Mouse (Mus musculus) WW6 (cell line): ENCODE measurements at regions not wholly inside any gene's neighbourhood (a gene's known extent, or its start where the extent isn't known, plus 50 kb on each side); places are given as distances from the start of the nearest gene placed in this dataset.
A peak's percentile ranks its signal among the peaks of the same experiment; 100 is the strongest.
"Not testable (repeated sequence)": the region's sequence is repeated elsewhere in the genome, so short reads cannot be mapped to it uniquely, and the experiment has no call there.

ENCODE experiments used
- DNase-seq: peaks from one replicate; pipeline ENCODE4 v3.0.0-alpha.2; 2013; ENCODE audit warnings: low read depth, low spot score

DNA sequence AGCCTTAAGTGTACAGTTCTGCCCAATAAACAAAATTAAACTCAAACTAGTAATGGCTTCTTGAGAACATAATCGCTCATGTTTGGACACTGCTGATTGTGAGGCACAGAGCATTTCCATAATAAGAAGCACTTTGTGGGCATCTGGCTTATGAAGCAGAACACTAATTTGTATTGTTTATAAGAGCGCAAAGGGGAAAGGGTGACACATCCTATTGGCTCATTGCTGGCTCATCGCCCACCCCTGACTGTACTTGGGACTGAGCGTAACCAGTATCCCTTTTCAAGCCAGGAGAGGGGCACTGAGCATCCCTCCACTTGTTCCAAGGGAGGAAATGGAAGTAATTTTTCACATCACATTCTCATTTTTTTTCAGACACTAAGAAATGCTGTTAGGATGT is 288.0 kb downstream of the Sfmbt2 start:
- no peak for DNase-seq

DNA sequence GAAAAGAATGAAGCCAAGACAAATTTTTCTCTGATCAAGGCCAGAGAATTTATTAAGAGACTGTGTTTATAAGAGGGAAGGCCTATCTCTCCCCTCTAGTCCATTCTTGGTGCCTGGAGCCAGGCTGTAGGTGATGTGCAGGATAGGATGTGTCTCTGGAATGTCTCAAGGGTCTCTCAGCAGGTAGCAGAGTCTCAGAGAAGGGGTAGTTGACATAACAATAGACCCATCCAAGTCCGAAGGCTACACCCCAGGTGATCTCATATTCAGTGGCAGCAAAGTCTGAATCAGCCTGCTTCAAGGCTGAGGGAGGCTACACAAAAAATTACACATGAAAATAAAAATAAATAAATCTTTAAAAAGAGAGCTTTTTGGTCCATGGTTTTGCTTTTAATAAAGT is 297.6 kb downstream of the Sfmbt2 start:
- not testable (repeated sequence) for DNase-seq

GRCm38 (mm10) chr2:10670423-10671298 is 300.4 kb downstream of the Sfmbt2 start:
- no peak for DNase-seq

- no peak for DNase-seq
Measured at GRCm38 (mm10) chr2:10671299-10671632, 301.0 kb downstream of the Sfmbt2 start.

DNA sequence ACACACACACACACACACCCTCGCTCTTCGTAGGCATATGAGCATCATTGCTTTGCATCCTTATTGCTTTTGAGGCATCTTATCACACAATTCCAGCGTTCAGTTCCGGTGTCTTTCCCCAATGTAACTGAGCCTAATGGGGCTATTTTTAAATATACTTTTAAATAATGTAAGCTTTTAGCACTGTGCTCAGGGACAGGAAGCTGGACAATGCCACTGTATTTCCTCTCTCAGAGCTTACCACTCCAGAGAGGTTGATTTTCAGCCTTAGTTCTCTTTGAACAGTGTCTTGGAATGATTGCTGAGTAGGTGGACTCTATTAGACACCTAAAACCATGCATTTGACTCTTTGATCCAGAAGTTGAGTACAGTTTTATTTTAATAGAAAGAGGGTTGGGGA is 301.9 kb downstream of the Sfmbt2 start:
- DNase-seq = no peak

DNA sequence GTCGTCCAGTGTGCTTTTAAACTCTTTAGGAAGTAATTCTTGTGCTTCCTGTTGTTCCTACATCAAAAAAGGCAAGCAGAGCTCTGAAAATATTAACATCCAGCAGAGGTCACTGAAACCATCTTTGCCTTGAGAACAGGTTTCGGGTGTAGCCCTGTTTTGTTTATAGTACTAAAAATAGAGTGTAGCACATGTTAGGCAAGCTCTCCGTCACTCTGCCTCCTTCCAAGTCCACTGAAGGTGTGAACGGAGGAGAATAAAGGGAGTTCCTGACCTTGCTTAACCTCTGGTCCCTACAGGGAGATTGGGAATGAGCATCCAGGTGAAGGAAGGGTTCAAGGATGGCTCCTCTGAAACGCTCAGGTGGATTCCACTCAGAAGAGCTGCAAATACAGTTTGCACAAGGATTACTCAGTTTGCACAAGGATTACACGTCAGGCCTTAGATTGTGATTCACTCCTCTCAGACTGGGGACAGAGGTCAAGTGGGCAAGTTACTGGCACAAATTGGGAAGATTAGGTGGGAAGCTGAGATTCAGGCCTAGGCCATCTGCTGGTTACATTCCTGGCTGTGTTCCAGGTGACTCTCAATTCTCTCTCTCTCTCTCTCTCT is 304.5 kb downstream of the Sfmbt2 start:
- no peak for DNase-seq

DNA sequence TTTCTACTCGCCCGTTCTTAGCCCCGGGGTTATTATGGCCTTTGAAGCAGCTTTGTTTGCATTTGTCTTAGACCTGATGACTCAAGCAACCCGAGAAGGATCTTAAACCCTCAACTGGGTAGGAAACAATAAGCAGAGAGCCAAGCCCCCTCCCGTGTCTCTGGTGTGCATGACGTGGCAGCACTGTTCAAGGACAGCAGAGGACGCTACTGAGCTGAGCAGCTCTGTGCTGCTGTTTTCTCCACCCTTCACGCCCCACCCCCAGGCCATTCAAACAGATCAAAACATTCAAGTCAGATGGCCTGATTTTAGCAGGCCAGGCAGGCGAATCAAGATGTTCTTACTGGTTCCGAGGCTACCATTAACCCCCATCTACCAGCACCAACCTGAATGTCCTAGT is 331.1 kb downstream of the Sfmbt2 start:
- peak; percentile 34 for DNase-seq

GRCm38 (mm10) chr2:10718366-10718765 is 348.1 kb downstream of the Sfmbt2 start:
- DNase-seq = no peak

GRCm38 (mm10) chr2:10734337-10734736 is 364.0 kb downstream of the Sfmbt2 start:
- not testable (repeated sequence) for DNase-seq

- no peak for DNase-seq
Measured at GRCm38 (mm10) chr2:10736696-10737457, 366.6 kb downstream of the Sfmbt2 start.

GRCm38 (mm10) chr2:10737458-10737775 is 367.1 kb downstream of the Sfmbt2 start:
- no peak for DNase-seq

DNA sequence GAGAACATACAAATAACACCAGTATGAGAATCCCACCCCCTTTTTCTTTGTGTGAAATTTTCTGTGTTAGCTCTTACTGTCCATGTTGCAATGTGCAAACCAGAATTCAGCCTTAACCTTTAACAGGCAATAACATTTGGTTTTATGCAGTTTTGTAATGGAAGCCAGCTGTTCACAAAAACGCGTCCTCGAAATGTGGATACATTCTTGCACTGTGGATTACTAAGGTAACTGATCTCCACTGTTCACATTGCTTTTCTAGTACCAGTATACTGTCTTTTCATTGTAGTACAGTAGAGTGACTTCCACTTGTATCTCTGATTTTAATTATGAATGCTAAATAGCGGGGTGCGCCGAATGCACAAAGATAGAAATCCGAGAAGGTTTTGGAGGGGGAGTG is 374.8 kb downstream of the Sfmbt2 start:
- DNase-seq = no peak

DNA sequence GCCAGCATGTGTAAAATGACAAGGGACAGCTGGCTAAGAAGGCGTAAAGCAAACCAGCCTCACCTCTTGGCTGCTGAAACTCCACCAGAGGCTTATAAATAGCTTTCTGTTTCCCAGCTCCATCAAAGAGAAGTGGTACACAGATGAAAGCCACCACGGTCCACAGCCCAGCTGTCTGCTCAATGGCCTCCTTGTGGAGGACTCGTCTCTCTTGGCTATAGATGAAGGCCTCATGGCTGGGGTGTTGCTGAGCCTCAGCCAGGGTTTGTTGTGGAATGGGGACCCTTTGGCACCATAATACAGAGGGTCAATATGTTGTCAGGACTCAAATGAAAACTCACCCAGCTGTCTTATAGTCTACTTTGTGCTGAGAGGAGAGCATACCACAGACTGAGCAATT is 385.1 kb downstream of the Sfmbt2 start:
- DNase-seq = no peak

- DNase-seq = no peak
Measured at GRCm38 (mm10) chr2:10757202-10757840, 387.0 kb downstream of the Sfmbt2 start.

GRCm38 (mm10) chr2:10757886-10758285 is 387.6 kb downstream of the Sfmbt2 start:
- no peak for DNase-seq

DNA sequence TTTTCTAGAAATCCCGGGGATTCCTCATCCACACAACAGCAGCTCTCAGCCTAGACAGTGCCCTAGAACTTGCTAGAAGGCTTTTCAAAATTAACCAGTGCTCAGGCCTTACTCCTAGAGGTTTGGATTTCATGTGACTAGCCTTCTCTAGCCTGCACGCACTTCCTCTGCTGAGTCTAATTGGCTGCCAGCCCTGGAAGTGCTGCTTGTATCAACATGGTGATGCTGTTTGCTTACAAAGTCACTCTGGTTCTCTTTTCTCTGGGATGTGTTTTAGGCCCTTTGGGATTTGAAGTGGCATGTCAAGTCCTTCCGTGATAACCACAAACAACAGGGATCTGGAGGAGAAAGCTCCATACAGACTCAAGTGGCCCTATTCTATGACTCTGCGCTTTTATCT is 391.9 kb downstream of the Sfmbt2 start:
- no peak for DNase-seq

GRCm38 (mm10) chr2:10783071-10783470 is 388.8 kb upstream of the Prkcq start:
- DNase-seq = no peak

DNA sequence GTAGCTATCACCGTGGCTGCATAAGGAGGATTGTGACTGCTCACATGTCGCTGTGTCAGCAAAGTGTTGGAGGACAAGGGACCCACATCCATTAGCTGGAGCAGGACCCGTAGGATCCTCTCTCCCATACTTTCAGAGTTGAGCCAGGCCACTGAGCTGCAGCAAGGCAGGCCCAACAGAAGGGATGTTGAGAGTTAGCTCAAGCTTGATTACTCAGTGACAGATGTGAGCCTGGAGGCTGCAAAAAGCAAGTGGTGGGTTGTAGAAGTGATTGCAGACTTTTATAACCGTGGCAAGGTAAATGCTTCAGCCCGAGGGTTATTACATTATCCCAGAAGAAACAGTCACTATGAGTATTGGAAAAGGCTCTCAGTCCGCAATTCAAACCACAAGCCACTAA is 388.3 kb upstream of the Prkcq start:
- no peak for DNase-seq

- no peak for DNase-seq
Measured at GRCm38 (mm10) chr2:10784266-10784665, 387.6 kb upstream of the Prkcq start.

- peak; percentile 48 for DNase-seq
Measured at GRCm38 (mm10) chr2:10785156-10785555, 386.8 kb upstream of the Prkcq start.

DNA sequence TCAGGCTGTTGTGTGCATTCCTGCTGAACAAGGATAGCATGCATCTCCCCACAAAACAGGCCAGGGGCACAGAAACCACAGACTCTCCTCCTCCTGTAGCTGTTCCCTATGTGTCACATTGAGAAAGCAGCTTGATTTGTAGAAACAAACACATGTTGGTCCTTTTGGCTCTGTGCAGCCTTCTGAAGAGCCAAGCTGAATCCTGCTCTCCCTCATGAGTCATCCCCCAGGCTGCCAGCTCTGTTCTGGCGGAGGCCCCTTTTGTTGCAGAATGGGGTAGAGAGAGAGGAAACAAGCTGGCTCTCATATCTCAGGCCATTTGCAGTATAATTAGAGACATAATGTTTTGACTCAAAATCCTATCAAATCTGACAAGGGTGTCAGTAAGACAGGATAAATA is 383.4 kb upstream of the Prkcq start:
- no peak for DNase-seq

GRCm38 (mm10) chr2:10791233-10791632 is 380.7 kb upstream of the Prkcq start:
- DNase-seq = no peak
